ENCODE assay signal across 27 mouse cellular contexts in the genomic region with DNA sequence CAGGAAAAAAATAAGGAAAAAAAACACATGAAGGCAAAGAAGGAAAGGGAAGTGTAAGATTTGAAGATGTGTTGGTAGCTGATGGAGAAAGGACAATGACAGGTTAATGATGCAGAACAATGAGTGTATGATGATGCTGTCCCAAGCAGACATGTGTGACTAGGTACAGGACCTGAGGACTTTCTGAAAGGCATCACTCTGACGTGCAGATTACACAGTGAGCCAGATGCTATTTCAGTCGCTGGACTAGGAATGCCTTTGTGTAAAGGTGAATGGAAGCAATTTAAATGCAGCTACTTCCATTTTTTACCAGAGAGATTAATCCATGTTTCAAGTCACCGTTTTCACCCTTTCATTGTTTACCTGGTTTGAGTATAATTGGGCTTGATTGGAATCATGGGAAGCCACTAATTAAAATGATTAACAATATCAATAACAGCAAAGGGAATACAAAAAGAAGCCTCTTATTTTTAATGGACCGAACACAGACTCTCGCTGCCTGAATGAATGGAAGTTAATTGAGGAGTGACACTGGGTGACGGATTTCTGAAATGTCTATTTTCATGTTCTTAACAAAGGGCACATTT.
DNase-seq lines count a peak whose midpoint lies in the region; ATAC-seq and TF ChIP-seq lines count a peak whose summit lies in the region.
"Had no signal": no experiment of that assay in that cellular context is flagged by ENCODE, and none has a peak within 500 bp of the region (broad histone marks: within the 10 kb centered on the region; RNA-seq: fewer than 3 reads in every experiment).

No protein-coding gene starts in this region.

- H3K27ac ChIP-seq in forebrain, embryonic 13.5 days: no peak overlapping the region
- no peak overlapping the region for H3K27ac ChIP-seq in forebrain, postnatal 0 days (ENCODE audit: low read depth, low read length)
- no peak overlapping the region for H3K27ac ChIP-seq in forebrain, embryonic 14.5 days (ENCODE audit: low read depth, low read length)
- H3K27ac ChIP-seq in neural tube, embryonic 14.5 days (ENCODE audit: low read depth, low read length): no peak overlapping the region
- H3K27ac ChIP-seq in heart, embryonic 12.5 days (ENCODE audit: poor library complexity, severe bottlenecking): no peak overlapping the region
- H3K27ac ChIP-seq: heart, adult 2 months; hindbrain, embryonic 13.5 days; limb, embryonic 10.5 days; liver, embryonic 15.5 days; lung, embryonic 15.5 days had no signal

- H3K27me3 ChIP-seq in forebrain, embryonic 13.5 days: no peaks in the 10 kb centered on the region
- no peaks in the 10 kb centered on the region; the same call in none of the 2 replicates for H3K27me3 ChIP-seq in forebrain, postnatal 0 days (ENCODE audit: insufficient read depth, low read length)
- no peaks in the 10 kb centered on the region for H3K27me3 ChIP-seq in forebrain, embryonic 14.5 days (replicated peaks; ENCODE audit: control insufficient read depth, insufficient read depth, low read length)
- H3K27me3 ChIP-seq in neural tube, embryonic 14.5 days (ENCODE audit: control insufficient read depth, insufficient read depth, low read length): no peaks in the 10 kb centered on the region
- no peaks in the 10 kb centered on the region for H3K27me3 ChIP-seq in heart, embryonic 12.5 days (replicated peaks)
- H3K27me3 ChIP-seq: CH12.LX; hindbrain, embryonic 13.5 days; liver, embryonic 15.5 days; lung, embryonic 15.5 days; megakaryocyte, embryonic 14.5 days had no signal

- peak; percentile 70; the same call in 1 of the 2 replicates for ATAC-seq in forebrain, embryonic 13.5 days
- no peak; the same call in 1 of the 2 replicates for ATAC-seq in forebrain, postnatal 0 days
- peak; percentile 32; the same call in 1 of the 2 replicates for ATAC-seq in forebrain, embryonic 14.5 days
- peak; percentile 44; the same call in 1 of the 2 replicates for ATAC-seq in neural tube, embryonic 14.5 days (ENCODE audit: low read depth)
- no peak for ATAC-seq in heart, embryonic 12.5 days (ENCODE audit: insufficient number of reproducible peaks, low FRiP score)

- peaks cover 9% of the 10 kb centered on the region for H3K4me1 ChIP-seq in forebrain, embryonic 13.5 days
- H3K4me1 ChIP-seq in forebrain, postnatal 0 days (ENCODE audit: insufficient read depth): no peaks in the 10 kb centered on the region
- H3K4me1 ChIP-seq in forebrain, embryonic 14.5 days (ENCODE audit: control insufficient read depth, insufficient read depth, low read length): no peaks in the 10 kb centered on the region
- H3K4me1 ChIP-seq in neural tube, embryonic 14.5 days (ENCODE audit: control insufficient read depth, insufficient read depth, low read length): no peaks in the 10 kb centered on the region
- no peaks in the 10 kb centered on the region for H3K4me1 ChIP-seq in heart, embryonic 12.5 days (replicated peaks)
- H3K4me1 ChIP-seq: limb, embryonic 10.5 days; liver, embryonic 15.5 days; lung, embryonic 15.5 days; megakaryocyte, embryonic 14.5 days had no signal

- no peaks in the 10 kb centered on the region for H3K9me3 ChIP-seq in forebrain, embryonic 13.5 days (replicated peaks)
- H3K9me3 ChIP-seq in forebrain, postnatal 0 days (ENCODE audit: low read length): no peaks in the 10 kb centered on the region
- H3K9me3 ChIP-seq in forebrain, embryonic 14.5 days (replicated peaks; ENCODE audit: control insufficient read depth, low read length): no peaks in the 10 kb centered on the region
- no peaks in the 10 kb centered on the region for H3K9me3 ChIP-seq in neural tube, embryonic 14.5 days (ENCODE audit: control insufficient read depth, low read length)
- no peaks in the 10 kb centered on the region for H3K9me3 ChIP-seq in heart, embryonic 12.5 days (replicated peaks)
- H3K9me3 ChIP-seq: G1E; hindbrain, embryonic 13.5 days; limb, embryonic 10.5 days; liver, embryonic 15.5 days; lung, embryonic 15.5 days; megakaryocyte, embryonic 14.5 days had no signal

- no peak for DNase-seq in forebrain, postnatal 0 days
- DNase-seq in Muller cell, postnatal 12 days (ENCODE audit: inconsistent ontology term): peak; percentile 53
- DNase-seq in forebrain, embryonic 14.5 days (ENCODE audit: low spot score): peak; percentile 26
- DNase-seq in adrenal gland, postnatal 4 days (ENCODE audit: low spot score in 2 of 2): no peak
- DNase-seq: adrenal gland, adult 2 months; B cell, adult 2 months; cerebellum, adult 2 months; cerebellum, postnatal 25 days; embryo, embryonic 11 days; gastrocnemius, postnatal 36 days; heart, adult 2 months; heart, postnatal 36 days; kidney, adult 8-10 months; kidney, postnatal 14 days; liver; lung, postnatal 36 days; thymus, postnatal 14 days had no signal

- no peak overlapping the region for H3K4me2 ChIP-seq in forebrain, embryonic 13.5 days
- H3K4me2 ChIP-seq in forebrain, postnatal 0 days (ENCODE audit: low read depth): no peak overlapping the region
- no peak overlapping the region for H3K4me2 ChIP-seq in forebrain, embryonic 14.5 days (ENCODE audit: low read length)
- no peak overlapping the region for H3K4me2 ChIP-seq in neural tube, embryonic 14.5 days (ENCODE audit: low read depth, low read length)
- no peak overlapping the region for H3K4me2 ChIP-seq in heart, embryonic 12.5 days
- H3K4me2 ChIP-seq: hindbrain, embryonic 13.5 days; liver, embryonic 15.5 days; lung, embryonic 15.5 days had no signal

- H3K4me3 ChIP-seq in forebrain, embryonic 13.5 days: no peak overlapping the region
- no peak overlapping the region for H3K4me3 ChIP-seq in forebrain, postnatal 0 days (ENCODE audit: low read depth, low read length)
- H3K4me3 ChIP-seq in forebrain, embryonic 14.5 days (ENCODE audit: low read depth, low read length): no peak overlapping the region
- no peak overlapping the region for H3K4me3 ChIP-seq in neural tube, embryonic 14.5 days (ENCODE audit: low read depth, low read length)
- H3K4me3 ChIP-seq in heart, embryonic 12.5 days: no peak overlapping the region
- H3K4me3 ChIP-seq: heart, adult 2 months; hindbrain, embryonic 13.5 days; limb, embryonic 10.5 days; liver, embryonic 15.5 days; lung, embryonic 15.5 days; megakaryocyte, embryonic 14.5 days had no signal

- no peaks in the 10 kb centered on the region for H3K36me3 ChIP-seq in forebrain, embryonic 13.5 days (ENCODE audit: poor library complexity, severe bottlenecking)
- H3K36me3 ChIP-seq in forebrain, postnatal 0 days (ENCODE audit: insufficient read depth): no peaks in the 10 kb centered on the region
- H3K36me3 ChIP-seq in forebrain, embryonic 14.5 days (ENCODE audit: control insufficient read depth, insufficient read depth, low read length): no peaks in the 10 kb centered on the region
- no peaks in the 10 kb centered on the region for H3K36me3 ChIP-seq in neural tube, embryonic 14.5 days (ENCODE audit: control insufficient read depth, insufficient read depth, low read length)
- no peaks in the 10 kb centered on the region for H3K36me3 ChIP-seq in heart, embryonic 12.5 days
- H3K36me3 ChIP-seq: G1E; hindbrain, embryonic 13.5 days; limb, embryonic 10.5 days; liver, embryonic 15.5 days; lung, embryonic 15.5 days had no signal

- no peak overlapping the region for H3K9ac ChIP-seq in forebrain, embryonic 13.5 days
- H3K9ac ChIP-seq in forebrain, postnatal 0 days: no peak overlapping the region
- H3K9ac ChIP-seq in forebrain, embryonic 14.5 days (ENCODE audit: low read length): no peak overlapping the region
- H3K9ac ChIP-seq in neural tube, embryonic 14.5 days (replicated peaks; ENCODE audit: low read depth, low read length): no peak overlapping the region
- H3K9ac ChIP-seq in heart, embryonic 12.5 days: no peak overlapping the region
- H3K9ac ChIP-seq: hindbrain, embryonic 13.5 days; liver, embryonic 15.5 days; lung, embryonic 15.5 days had no signal

- TF ChIP-seq CTCF in forebrain, postnatal 0 days (IDR thresholded peaks at IDR 0.05; ENCODE audit: low read depth): no peak

- 7% methylated on average over 6 of the region's 6 CpGs for WGBS in forebrain, embryonic 13.5 days
- 11% methylated on average over 6 of the region's 6 CpGs for whole genome bisulfite sequencing in forebrain, postnatal 0 days
- 5% methylated on average over 6 of the region's 6 CpGs for WGBS in forebrain, embryonic 14.5 days
- WGBS in neural tube, embryonic 14.5 days: 30% methylated on average over 6 of the region's 6 CpGs
- WGBS in heart, embryonic 12.5 days: 63% methylated on average over 6 of the region's 6 CpGs

Comparison
In these comparisons a context has a peak if more than half of its experiments do, and no peak if none do; other contexts are left out.
1. ATAC-seq: peak in forebrain, embryonic 13.5 days (single experiment), forebrain, embryonic 14.5 days (single experiment) and neural tube, embryonic 14.5 days (single experiment); none in forebrain, postnatal 0 days (single experiment) and heart, embryonic 12.5 days (single experiment).
2. DNase-seq: peak in Muller cell, postnatal 12 days (single experiment) and forebrain, embryonic 14.5 days (single experiment); none in forebrain, postnatal 0 days (single experiment) and adrenal gland, postnatal 4 days (0 of 2).